Mouse (Mus musculus): ENCODE data around the gene Ank3. TPM values are rescaled to one million over a fixed set of nuclear protein-coding genes. Genes with fewer than 3 reads are reported as not detected.
A peak's percentile ranks its signal among the peaks of the same experiment; 100 is the strongest.

Gene Ank3
- polyA plus RNA-seq, 1 experiment, result 9.3 TPM

DNA sequence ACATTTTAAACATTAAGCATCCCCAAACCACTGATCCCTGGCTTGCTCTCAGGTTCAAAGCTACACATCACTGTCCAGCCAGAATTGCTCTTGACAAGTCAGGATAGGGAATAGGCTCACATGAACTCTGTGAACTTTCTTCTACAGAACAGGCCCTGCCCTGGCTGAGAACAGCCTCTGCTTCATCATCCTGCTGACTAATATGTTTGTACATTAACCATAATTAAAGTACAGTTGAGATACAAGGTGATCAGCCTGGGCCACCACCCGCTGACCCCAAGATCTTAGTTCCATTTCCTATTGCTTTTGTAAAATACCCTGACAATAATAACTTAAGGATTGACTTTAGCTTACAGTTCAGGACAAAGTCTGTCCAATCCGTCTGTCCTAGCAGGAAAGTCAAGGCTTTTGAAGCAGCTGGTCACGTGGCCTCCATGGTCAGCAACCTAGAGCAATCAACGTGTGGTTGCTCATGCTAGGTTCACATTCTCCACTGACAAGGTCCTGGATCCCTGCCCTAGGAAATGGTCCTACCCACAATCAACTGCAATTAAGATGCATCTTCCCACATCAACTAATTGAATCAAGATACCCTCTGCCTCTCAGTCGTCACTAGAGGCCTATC lies 538.0 kb downstream of the Ank3 start:
- TF ChIP-seq CTCF (IDR thresholded peaks at IDR 0.05; ENCODE audit: extremely low read depth, insufficient read length, insufficient replicate concordance, low read depth, low read length) (no peak), POLR2A (IDR thresholded peaks at IDR 0.05; ENCODE audit: low read depth, low read length) (no peak)
- peak overlapping the region; percentile 81 for H3K27ac ChIP-seq (ENCODE audit: insufficient read depth, low read depth, low read length)
- H3K4me1 ChIP-seq (ENCODE audit: control insufficient read depth, insufficient read depth, insufficient read length, low read length), result peaks cover 19% of the 10 kb centered on the region; the same call in 1 of the 2 replicates
- no peaks in the 10 kb centered on the region for H3K27me3 ChIP-seq (ENCODE audit: control insufficient read depth, insufficient read depth, low read length)
- no peaks in the 10 kb centered on the region for H3K36me3 ChIP-seq (ENCODE audit: control insufficient read depth, insufficient read depth, low read length)
- 50% methylated on average over 5 of the region's 5 CpGs for WGBS
- no peak overlapping the region for H3K4me3 ChIP-seq (ENCODE audit: low read depth, low read length)

- Histone ChIP-seq H3K27ac (ENCODE audit: insufficient read depth, low read depth, low read length) (peak overlapping the region; percentile 45), H3K4me3 (ENCODE audit: low read depth, low read length) (no peak overlapping the region)
- 76% methylated on average over 7 of the region's 7 CpGs for WGBS
Observed at GRCm38 (mm10) chr10:69937291-69937921, 538.8 kb downstream of the Ank3 start.

DNA sequence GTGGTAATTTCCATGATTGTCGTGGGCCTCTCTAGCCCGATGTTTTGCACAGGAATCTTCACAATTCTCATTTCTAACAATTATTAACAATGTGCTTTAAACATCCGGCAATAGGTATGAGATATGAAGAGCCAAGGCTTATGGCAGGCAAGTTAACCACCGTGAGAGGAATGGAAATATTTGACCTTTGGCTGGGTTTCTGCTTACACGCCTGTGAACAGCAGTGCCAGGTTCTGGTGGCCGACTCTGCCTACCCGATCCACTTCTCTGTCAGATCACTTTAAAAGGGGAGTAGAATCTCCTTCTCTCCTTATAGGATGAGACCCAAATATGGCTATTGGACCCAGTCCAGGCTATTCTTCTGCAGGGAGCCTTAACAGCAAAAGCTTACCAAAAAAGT lies 540.6 kb downstream of the Ank3 start:
- H3K4me1 ChIP-seq (ENCODE audit: control insufficient read depth, insufficient read depth, insufficient read length, low read length), result peaks cover 19% of the 10 kb centered on the region; the same call in 1 of the 2 replicates
- no peak overlapping the region for H3K4me3 ChIP-seq (ENCODE audit: low read depth, low read length)
- H3K27me3 ChIP-seq (ENCODE audit: control insufficient read depth, insufficient read depth, low read length), result no peaks in the 10 kb centered on the region
- 34% methylated on average over 7 of the region's 7 CpGs for WGBS
- TF ChIP-seq POLR2A (IDR thresholded peaks at IDR 0.05; ENCODE audit: low read depth, low read length) (no peak), CTCF (IDR thresholded peaks at IDR 0.05; ENCODE audit: extremely low read depth, insufficient read length, insufficient replicate concordance, low read depth, low read length) (no peak)
- H3K27ac ChIP-seq (ENCODE audit: insufficient read depth, low read depth, low read length), result no peak overlapping the region
- no peaks in the 10 kb centered on the region for H3K36me3 ChIP-seq (ENCODE audit: control insufficient read depth, insufficient read depth, low read length)

More at GRCm38 (mm10) chr10:69937291-69937921, 538.8 kb downstream of the Ank3 start:
- Histone ChIP-seq H3K4me1 (ENCODE audit: control insufficient read depth, insufficient read depth, insufficient read length, low read length) (peaks cover 19% of the 10 kb centered on the region; the same call in 1 of the 2 replicates), H3K27me3 (ENCODE audit: control insufficient read depth, insufficient read depth, low read length) (no peaks in the 10 kb centered on the region), H3K36me3 (ENCODE audit: control insufficient read depth, insufficient read depth, low read length) (no peaks in the 10 kb centered on the region)
- no peak for TF ChIP-seq POLR2A (IDR thresholded peaks at IDR 0.05; ENCODE audit: low read depth, low read length)
- TF ChIP-seq CTCF (IDR thresholded peaks at IDR 0.05; ENCODE audit: extremely low read depth, insufficient read length, insufficient replicate concordance, low read depth, low read length), result no peak

DNA sequence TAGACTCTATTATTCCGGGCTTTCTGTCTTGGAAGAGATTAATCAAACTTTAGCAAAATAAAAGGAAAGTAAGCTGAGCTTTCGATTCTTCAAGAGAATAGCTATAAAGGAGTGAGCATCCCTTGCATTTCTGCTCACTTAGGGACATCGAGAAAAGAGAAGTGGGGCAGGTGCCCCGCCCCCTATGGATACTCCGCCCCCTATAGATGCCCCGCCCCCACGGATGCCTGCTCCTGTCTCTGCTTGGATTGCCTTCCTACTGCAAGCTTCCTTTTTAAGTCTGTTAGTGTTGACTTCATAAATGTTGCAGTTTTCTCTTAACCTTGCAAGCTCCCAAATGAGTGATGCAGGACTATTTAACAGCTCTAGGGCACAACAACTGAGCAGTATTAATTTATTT lies 541.4 kb downstream of the Ank3 start:
- Histone ChIP-seq H3K27me3 (ENCODE audit: control insufficient read depth, insufficient read depth, low read length) (no peaks in the 10 kb centered on the region), H3K4me3 (ENCODE audit: low read depth, low read length) (no peak overlapping the region), H3K36me3 (ENCODE audit: control insufficient read depth, insufficient read depth, low read length) (no peaks in the 10 kb centered on the region), H3K4me1 (ENCODE audit: control insufficient read depth, insufficient read depth, insufficient read length, low read length) (peaks cover 19% of the 10 kb centered on the region; the same call in 1 of the 2 replicates), H3K27ac (ENCODE audit: insufficient read depth, low read depth, low read length) (no peak overlapping the region)
- WGBS, result 69% methylated on average over 7 of the region's 7 CpGs
- TF ChIP-seq CTCF (IDR thresholded peaks at IDR 0.05; ENCODE audit: extremely low read depth, insufficient read length, insufficient replicate concordance, low read depth, low read length), result no peak
- TF ChIP-seq POLR2A (IDR thresholded peaks at IDR 0.05; ENCODE audit: low read depth, low read length), result no peak

DNA sequence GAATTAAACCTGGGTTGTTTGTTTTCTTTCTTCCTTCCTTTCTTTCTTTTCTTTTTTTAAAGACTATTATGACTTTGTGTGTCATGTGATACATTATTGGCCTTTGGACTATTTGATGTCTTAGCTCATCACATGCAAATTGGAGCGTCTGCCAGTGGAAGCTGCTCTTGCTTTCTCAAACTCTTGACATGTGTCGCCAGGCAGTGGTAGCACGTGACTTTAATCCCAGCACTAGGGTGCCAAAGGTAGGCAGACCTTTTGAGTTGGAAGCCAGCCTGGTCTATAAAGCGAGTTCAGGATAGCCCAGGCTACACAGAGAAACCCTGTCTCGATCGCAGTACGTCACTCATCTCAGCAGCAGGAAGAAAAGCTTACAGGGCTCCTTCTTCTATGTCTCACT lies 542.4 kb downstream of the Ank3 start:
- 89% methylated on average over 7 of the region's 7 CpGs for WGBS
- no peak overlapping the region for H3K27ac ChIP-seq (ENCODE audit: insufficient read depth, low read depth, low read length)
- TF ChIP-seq CTCF (IDR thresholded peaks at IDR 0.05; ENCODE audit: extremely low read depth, insufficient read length, insufficient replicate concordance, low read depth, low read length) (no peak), POLR2A (IDR thresholded peaks at IDR 0.05; ENCODE audit: low read depth, low read length) (no peak)
- no peak overlapping the region for H3K4me3 ChIP-seq (ENCODE audit: low read depth, low read length)
- H3K36me3 ChIP-seq (ENCODE audit: control insufficient read depth, insufficient read depth, low read length), result no peaks in the 10 kb centered on the region
- H3K4me1 ChIP-seq (ENCODE audit: control insufficient read depth, insufficient read depth, insufficient read length, low read length), result peaks cover 16% of the 10 kb centered on the region; the same call in 1 of the 2 replicates
- H3K27me3 ChIP-seq (ENCODE audit: control insufficient read depth, insufficient read depth, low read length), result no peaks in the 10 kb centered on the region

- Histone ChIP-seq H3K4me3 (ENCODE audit: low read depth, low read length) (no peak overlapping the region), H3K27me3 (ENCODE audit: control insufficient read depth, insufficient read depth, low read length) (no peaks in the 10 kb centered on the region), H3K4me1 (ENCODE audit: control insufficient read depth, insufficient read depth, insufficient read length, low read length) (no peaks in the 10 kb centered on the region; the same call in 1 of the 2 replicates), H3K27ac (ENCODE audit: insufficient read depth, low read depth, low read length) (no peak overlapping the region), H3K36me3 (ENCODE audit: control insufficient read depth, insufficient read depth, low read length) (no peaks in the 10 kb centered on the region)
- WGBS, result 61% methylated on average over 9 of the region's 9 CpGs
- TF ChIP-seq POLR2A (IDR thresholded peaks at IDR 0.05; ENCODE audit: low read depth, low read length), result no peak
Observed at GRCm38 (mm10) chr10:69944845-69945244, 546.3 kb downstream of the Ank3 start.

GRCm38 (mm10) chr10:69945870-69946269 lies 547.3 kb downstream of the Ank3 start:
- WGBS, result 87% methylated on average over 8 of the region's 8 CpGs
- no peak overlapping the region for H3K4me3 ChIP-seq (ENCODE audit: low read depth, low read length)
- no peak overlapping the region for H3K27ac ChIP-seq (ENCODE audit: insufficient read depth, low read depth, low read length)
- H3K36me3 ChIP-seq (ENCODE audit: control insufficient read depth, insufficient read depth, low read length), result no peaks in the 10 kb centered on the region
- H3K4me1 ChIP-seq (ENCODE audit: control insufficient read depth, insufficient read depth, insufficient read length, low read length), result no peaks in the 10 kb centered on the region
- no peak for TF ChIP-seq POLR2A (IDR thresholded peaks at IDR 0.05; ENCODE audit: low read depth, low read length)
- no peak for TF ChIP-seq CTCF (IDR thresholded peaks at IDR 0.05; ENCODE audit: extremely low read depth, insufficient read length, insufficient replicate concordance, low read depth, low read length)
- H3K27me3 ChIP-seq (ENCODE audit: control insufficient read depth, insufficient read depth, low read length), result no peaks in the 10 kb centered on the region
